Mouse (Mus musculus) ES-E14 (cell line): ENCODE data around the gene B3galt1. TPM values are rescaled to one million over a fixed set of nuclear protein-coding genes. Genes with fewer than 3 reads are reported as not detected.

ENCODE experiments used
- DNase-seq: peaks from one replicate; pipeline ENCODE4 v3.0.0-alpha.2; 2013; ENCODE audit warnings: low read depth, low spot score
- H3K27ac ChIP-seq: 2 replicates; pipeline ENCODE4 v1.5.1; 2012; ENCODE audit warnings: low read depth, mild to moderate bottlenecking, low read length, moderate library complexity, mixed read lengths; ENCODE audit not compliant: poor library complexity, insufficient read depth, severe bottlenecking
- H3K36me3 ChIP-seq: 2 replicates; pipeline ENCODE4 v1.6.1; 2012; ENCODE audit warnings: mild to moderate bottlenecking, low read length, moderate library complexity, mixed read lengths; ENCODE audit not compliant: control insufficient read depth, poor library complexity, insufficient read depth, severe bottlenecking
- H3K4me1 ChIP-seq, 2 experiments: fragments of 150-350 bp in 1 of 2; sonication (generic) in 1 of 2; 2 replicates each; pipeline ENCODE4 v1.6.1; 2012; ENCODE audit warnings: low read length in 2 of 2, mild to moderate bottlenecking in 1 of 2, mixed read lengths in 1 of 2; ENCODE audit not compliant: control insufficient read depth in 2 of 2, insufficient read depth in 2 of 2, poor library complexity in 1 of 2
- H3K4me3 ChIP-seq, 2 experiments: fragments of 150-350 bp in 1 of 2; sonication (generic) in 1 of 2; 2 replicates each; pipeline ENCODE4 v1.5.1; 2012; ENCODE audit warnings: low read length in 2 of 2, low read depth in 1 of 2, mild to moderate bottlenecking in 1 of 2, mixed read lengths in 1 of 2; ENCODE audit not compliant: insufficient read depth in 1 of 2, poor library complexity in 1 of 2, severe bottlenecking in 1 of 2
- H3K9ac ChIP-seq: 2 replicates; pipeline ENCODE4 v1.6.1; 2012; ENCODE audit warnings: low read depth, mild to moderate bottlenecking, low read length, mixed read lengths; ENCODE audit not compliant: poor library complexity, insufficient read depth, severe bottlenecking
- H3K9me3 ChIP-seq: fragments of 150-350 bp; sonication (generic); 2 replicates; pipeline ENCODE4 v1.6.1; 2012; ENCODE audit warnings: low read depth, mild to moderate bottlenecking, low read length; ENCODE audit not compliant: control insufficient read depth, insufficient read depth
- CHD2 ChIP-seq: IDR thresholded peaks from 2 replicates; pipeline ENCODE4 v1.6.1; 2014; ENCODE audit warnings: mild to moderate bottlenecking, low read depth, low read length, inconsistent platforms
- HCFC1 ChIP-seq: IDR thresholded peaks from 2 replicates; pipeline ENCODE4 v1.6.1; 2012; ENCODE audit warnings: low read length, inconsistent platforms, borderline replicate concordance; ENCODE audit not compliant: insufficient read depth
- MAFK ChIP-seq: IDR thresholded peaks from 2 replicates; pipeline ENCODE4 v1.6.1; 2014; ENCODE audit warnings: mild to moderate bottlenecking, low read depth, low read length, inconsistent platforms; ENCODE audit not compliant: insufficient read depth
- ZC3H11A ChIP-seq: IDR thresholded peaks from 2 replicates; pipeline ENCODE4 v1.6.1; 2012; ENCODE audit warnings: low read depth, mild to moderate bottlenecking, inconsistent platforms, low read length, borderline replicate concordance
- ZNF384 ChIP-seq: IDR thresholded peaks from 2 replicates; pipeline ENCODE4 v1.6.1; 2012; ENCODE audit warnings: low read depth, low read length, inconsistent platforms
- in situ Hi-C, 2 experiments: fragments of 600-800 bp; cut with MboI; formaldehyde crosslinking; loops; one replicate each; pipeline ENCODE4 v1.15.1; 2025; ENCODE audit warnings: low sequenced_read_pairs in 2 of 2, inconsistent platforms in 1 of 2; ENCODE audit not compliant: unreplicated experiment in 2 of 2
- total RNA-seq: library from RNA; depleted of rRNA; stranded (reverse); fragments of 300-350 nt; gene quantifications from 2 replicates; pipeline ENCODE4 v1.2.3, GENCODE M21; 2012

B3galt1 gene
- total RNA-seq, 1 experiment = 1.5 TPM

- Histone ChIP-seq H3K27ac (no peak overlapping the region), H3K36me3 (no peaks in the 10 kb centered on the region), H3K4me1 (no peaks in the 10 kb centered on the region), H3K4me3 (no peak overlapping the region), H3K9ac (no peak overlapping the region), H3K9me3 (no peaks in the 10 kb centered on the region)
- no peak for DNase-seq
- TF ChIP-seq HCFC1 (no peak), CHD2 (no peak), MAFK (no peak), ZNF384 (no peak), ZC3H11A (no peak)
- in situ Hi-C loops = no loop called here
Observed at GRCm38 (mm10) chr2:67902651-67903292, 337.1 kb downstream of the B3galt1 start.

- in situ Hi-C loops = no loop called here
- no peak overlapping the region for H3K9ac ChIP-seq
- H3K9me3 ChIP-seq = no peaks in the 10 kb centered on the region
- H3K36me3 ChIP-seq = no peaks in the 10 kb centered on the region
- TF ChIP-seq MAFK (no peak), ZC3H11A (no peak), HCFC1 (no peak), CHD2 (no peak), ZNF384 (no peak)
- H3K27ac ChIP-seq = no peak overlapping the region
- H3K4me3 ChIP-seq = no peak overlapping the region
- H3K4me1 ChIP-seq = no peaks in the 10 kb centered on the region
- DNase-seq = no peak
Observed at GRCm38 (mm10) chr2:67903769-67904168, 338.1 kb downstream of the B3galt1 start.

GRCm38 (mm10) chr2:67931994-67932393 lies 366.3 kb downstream of the B3galt1 start:
- Histone ChIP-seq H3K4me3 (no peak overlapping the region), H3K9me3 (no peaks in the 10 kb centered on the region), H3K27ac (no peak overlapping the region), H3K9ac (no peak overlapping the region), H3K36me3 (no peaks in the 10 kb centered on the region), H3K4me1 (no peaks in the 10 kb centered on the region)
- in situ Hi-C loops = no loop called here
- no peak for DNase-seq
- TF ChIP-seq CHD2 = no peak
- no peak for TF ChIP-seq MAFK
- no peak for TF ChIP-seq HCFC1
- TF ChIP-seq ZC3H11A = no peak

GRCm38 (mm10) chr2:67948408-67948807 lies 382.7 kb downstream of the B3galt1 start:
- Histone ChIP-seq H3K4me3 (no peak overlapping the region), H3K27ac (no peak overlapping the region), H3K9me3 (no peaks in the 10 kb centered on the region), H3K4me1 (no peaks in the 10 kb centered on the region), H3K9ac (no peak overlapping the region), H3K36me3 (no peaks in the 10 kb centered on the region)
- in situ Hi-C loops = no loop called here
- TF ChIP-seq CHD2 = no peak
- TF ChIP-seq ZNF384 = no peak
- TF ChIP-seq HCFC1 = no peak
- no peak for TF ChIP-seq MAFK
- no peak for TF ChIP-seq ZC3H11A
- no peak for DNase-seq

DNA sequence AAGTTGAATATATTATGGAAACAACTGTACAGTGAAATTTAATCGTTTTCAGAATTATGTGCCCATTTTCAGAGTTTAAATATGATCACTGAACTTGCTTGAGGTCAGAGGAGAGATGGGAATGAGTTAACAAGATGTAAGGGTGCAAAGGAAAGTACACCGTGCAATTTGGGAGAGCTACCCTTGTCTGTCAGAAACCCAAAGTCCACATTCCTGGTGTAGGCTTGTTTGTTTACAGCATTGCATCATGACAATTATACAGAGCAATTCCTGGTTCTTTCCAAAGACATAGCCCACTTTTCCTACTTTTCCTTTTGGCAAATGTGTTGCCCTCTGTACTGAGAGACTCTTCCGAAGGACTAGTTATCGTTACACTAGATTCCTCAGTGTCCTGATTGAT lies 390.5 kb downstream of the B3galt1 start:
- TF ChIP-seq CHD2 (no peak), HCFC1 (no peak), ZNF384 (no peak), MAFK (no peak), ZC3H11A (no peak)
- no peak overlapping the region for H3K27ac ChIP-seq
- H3K36me3 ChIP-seq = no peaks in the 10 kb centered on the region
- no peak for DNase-seq
- no peak overlapping the region for H3K4me3 ChIP-seq
- no peaks in the 10 kb centered on the region for H3K4me1 ChIP-seq
- no peaks in the 10 kb centered on the region for H3K9me3 ChIP-seq
- in situ Hi-C loops = no loop called here
- no peak overlapping the region for H3K9ac ChIP-seq
